In genomic region chr8:122720070-122720729, GRCm38 (mm10) we compare ENCODE assay signal across 8 mouse cellular contexts. TPM values are rescaled to one million over a fixed set of nuclear protein-coding genes. Genes with fewer than 3 reads are reported as not detected.
DNase-seq lines count a peak whose midpoint lies in the region; ATAC-seq and TF ChIP-seq lines count a peak whose summit lies in the region.

No protein-coding gene starts in this region.

- peaks cover 56% of the 10 kb centered on the region for H3K27me3 ChIP-seq in G1E (ENCODE audit: insufficient read depth, low read length)
- no peaks in the 10 kb centered on the region for H3K27me3 ChIP-seq in forebrain, embryonic 14.5 days (replicated peaks; ENCODE audit: control insufficient read depth, insufficient read depth, low read length)
- peaks cover 28% of the 10 kb centered on the region for H3K27me3 ChIP-seq in intestine, embryonic 15.5 days (replicated peaks)

- peak overlapping the region; percentile 43; the same call in 1 of the 2 replicates for H3K9ac ChIP-seq in forebrain, embryonic 14.5 days (ENCODE audit: low read length)
- no peak overlapping the region for H3K9ac ChIP-seq in intestine, embryonic 15.5 days

- H3K4me3 ChIP-seq in G1E (ENCODE audit: low read depth, low read length): peak overlapping the region; percentile 65; the same call in 1 of the 2 replicates
- H3K4me3 ChIP-seq in forebrain, embryonic 14.5 days (ENCODE audit: low read depth, low read length): 0 out of 2 replicates have a peak overlapping the region, but pooled peaks have one; percentile 5
- H3K4me3 ChIP-seq in intestine, embryonic 15.5 days (replicated peaks): no peak overlapping the region

- no peak for TF ChIP-seq CTCF in G1E (IDR thresholded peaks at IDR 0.05; ENCODE audit: low read depth, low read length)

- no peaks in the 10 kb centered on the region for H3K36me3 ChIP-seq in G1E (replicated peaks)
- H3K36me3 ChIP-seq in forebrain, embryonic 14.5 days (ENCODE audit: control insufficient read depth, insufficient read depth, low read length): no peaks in the 10 kb centered on the region
- H3K36me3 ChIP-seq in intestine, embryonic 15.5 days: no peaks in the 10 kb centered on the region

- peak; percentile 55 to 58 for DNase-seq in cerebellum, postnatal 10 days
- no peak for DNase-seq in cerebellum, adult 9-11 months
- DNase-seq in G1E (ENCODE audit: low spot score): peak; percentile 84
- peak; percentile 54 for DNase-seq in forebrain, embryonic 14.5 days (ENCODE audit: low spot score)
- DNase-seq in lung, postnatal 25 days (ENCODE audit: low spot score): peak; percentile 73
- peak; percentile 92 to 93 for DNase-seq in spleen, postnatal 4 days (ENCODE audit: low spot score in 2 of 2)
- no peak for DNase-seq in Muller cell, postnatal 12 days (ENCODE audit: inconsistent ontology term)

- ATAC-seq in G1E (ENCODE audit: extremely low read depth, insufficient number of reproducible peaks, low FRiP score, poor library complexity, severe bottlenecking): peak; percentile 61
- ATAC-seq in forebrain, embryonic 14.5 days: peak; percentile 77
- peak; percentile 75 for ATAC-seq in intestine, embryonic 15.5 days

- H3K4me2 ChIP-seq in forebrain, embryonic 14.5 days (ENCODE audit: low read length): peak overlapping the region; percentile 33
- peak overlapping the region; percentile 35 for H3K4me2 ChIP-seq in intestine, embryonic 15.5 days (replicated peaks)

- 13% methylated on average over 25 of the region's 25 CpGs for WGBS in forebrain, embryonic 14.5 days
- 9% methylated on average over 25 of the region's 25 CpGs for WGBS in intestine, embryonic 15.5 days

- peak overlapping the region; percentile 72 for H3K27ac ChIP-seq in forebrain, embryonic 14.5 days (ENCODE audit: low read depth, low read length)
- no peak overlapping the region for H3K27ac ChIP-seq in intestine, embryonic 15.5 days

- peaks cover 79% of the 10 kb centered on the region for H3K4me1 ChIP-seq in G1E (ENCODE audit: insufficient read depth, low read depth, low read length)
- peaks cover 16% of the 10 kb centered on the region for H3K4me1 ChIP-seq in forebrain, embryonic 14.5 days (ENCODE audit: control insufficient read depth, insufficient read depth, low read length)
- 0 out of 2 replicates have a peak, but pooled peaks cover 7% of the 10 kb centered on the region for H3K4me1 ChIP-seq in intestine, embryonic 15.5 days (replicated peaks)

- no peaks in the 10 kb centered on the region for H3K9me3 ChIP-seq in G1E (replicated peaks)
- no peaks in the 10 kb centered on the region for H3K9me3 ChIP-seq in forebrain, embryonic 14.5 days (replicated peaks; ENCODE audit: control insufficient read depth, low read length)
- H3K9me3 ChIP-seq in intestine, embryonic 15.5 days: no peaks in the 10 kb centered on the region

RNA-seq across cellular contexts. Expression of gene Cbfa2t3, which starts 21.3 kb away (rescaled TPM):
- total RNA-seq in G1E (2014; fragmentation: Nextera tagmentation) (99.0 and 106 TPM in 2 replicates), G1E (2017) (18.8 and 19.9 TPM in 2 replicates)
- 287 TPM in 2 replicates for polyA plus RNA-seq in G1E (2012)
- 10.4 and 11.5 TPM in 2 replicates for polyA plus RNA-seq in forebrain, embryonic 14.5 days (2014; fragmentation: Nextera tagmentation; extraction: Ambion mirVana)
- 4.6 and 4.7 TPM in 2 replicates for polyA plus RNA-seq in intestine, embryonic 15.5 days (2015; fragmentation: Nextera tagmentation; extraction: Ambion mirVana)

RNA-seq across cellular contexts. Expression of gene Acsf3, which starts 55.1 kb away (rescaled TPM):
- total RNA-seq in G1E (2014; fragmentation: Nextera tagmentation) (not detected in 2 replicates), G1E (2017) (0.41 and 0.49 TPM in 2 replicates)
- 0.63 and 0.74 TPM in 2 replicates for polyA plus RNA-seq in G1E (2012)
- polyA plus RNA-seq in forebrain, embryonic 14.5 days (2014; fragmentation: Nextera tagmentation; extraction: Ambion mirVana): 13.7 and 15.8 TPM in 2 replicates
- polyA plus RNA-seq in intestine, embryonic 15.5 days (2015; fragmentation: Nextera tagmentation; extraction: Ambion mirVana): 21.8 and 24.6 TPM in 2 replicates

Comparison
In these comparisons a context has a peak if more than half of its experiments do, and no peak if none do; other contexts are left out.
1. DNase-seq: peak in cerebellum, postnatal 10 days (2 of 2), G1E (single experiment), forebrain, embryonic 14.5 days (single experiment), lung, postnatal 25 days (single experiment) and spleen, postnatal 4 days (2 of 2); none in cerebellum, adult 9-11 months (single experiment) and Muller cell, postnatal 12 days (single experiment).
2. RNA of gene Cbfa2t3, which starts 21.3 kb away (polyA plus RNA-seq): 287 TPM in G1E; 10.4 to 11.5 TPM in forebrain, embryonic 14.5 days and 4.6 to 4.7 TPM in intestine, embryonic 15.5 days; every median in the first group is over 10 times any median in the second.
3. Peak in every context shown above with its lines, with median percentiles within 50 percentile points of each other: ATAC-seq.